10 mouse cellular contexts compared by ENCODE assay signal in the genomic region with DNA sequence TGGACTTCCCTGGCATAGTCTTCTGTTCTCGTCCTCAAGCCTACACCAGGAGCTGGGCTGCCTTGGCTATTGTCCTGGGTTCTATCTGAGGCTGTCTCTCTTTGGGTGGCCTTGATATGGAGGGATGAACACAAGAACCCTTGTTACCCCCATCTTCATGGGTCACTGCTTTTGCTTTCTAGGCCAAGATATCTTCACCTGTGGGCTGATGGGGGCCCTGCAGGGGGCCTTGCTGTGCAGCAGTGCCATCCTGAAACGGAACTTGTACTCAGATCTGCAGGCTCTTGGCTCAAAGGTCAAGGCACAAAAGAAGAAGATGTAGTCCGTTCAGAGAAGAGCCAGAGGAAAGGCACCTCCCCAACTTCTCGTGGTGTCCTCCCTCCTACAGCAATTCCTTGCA.
"Had no signal": no experiment of that assay in that cellular context is flagged by ENCODE, and none has a peak within 500 bp of the region (broad histone marks: within the 10 kb centered on the region; RNA-seq: fewer than 3 reads in every experiment).

No protein-coding gene starts in this region.

- DNase-seq: layer of hippocampus, postnatal 36 days; liver, embryonic 13.5 days; lung, adult 2 months; lung, postnatal 14 days; lung, postnatal 4 days; midbrain, embryonic 14.5 days; thymus, adult 18-20 months; thymus, postnatal 36 days had no signal

- H3K27ac ChIP-seq: left cerebral cortex, adult 2 months; liver, embryonic 13.5 days had no signal

- H3K9me3 ChIP-seq: liver, embryonic 13.5 days had no signal

- H3K4me3 ChIP-seq: left cerebral cortex, adult 2 months; liver, embryonic 13.5 days had no signal

- H3K27me3 ChIP-seq: liver, embryonic 13.5 days had no signal

- H3K4me2 ChIP-seq: liver, embryonic 13.5 days; midbrain, embryonic 11.5 days had no signal

- H3K9ac ChIP-seq: liver, embryonic 13.5 days had no signal
